Mouse (Mus musculus) neutrophil, adult 5-6 weeks (primary cell): ENCODE data around the gene Vmn2r44. TPM values are rescaled to one million over a fixed set of nuclear protein-coding genes. Genes with fewer than 3 reads are reported as not detected.
"Not testable (repeated sequence)": the region's sequence is repeated elsewhere in the genome, so short reads cannot be mapped to it uniquely, and the experiment has no call there.

Source experiments
- ATAC-seq: fragments of 151-379, 151-347 bp; 2 replicates; pipeline ENCODE4 v1.8.0; 2017; ENCODE audit warnings: mild to moderate bottlenecking, moderate TSS enrichment; ENCODE audit not compliant: insufficient number of reproducible peaks, poor library complexity, low FRiP score, severe bottlenecking; ENCODE audit errors: extremely low read depth
- total RNA-seq: library from RNA; stranded (forward); fragments of 200-1000 nt; gene quantifications from 2 replicates; pipeline ENCODE4 v1.2.3, GENCODE M21; 2017

Gene Vmn2r44
- 0.12 TPM in 1 of 2 replicates, not detected in the other for total RNA-seq

DNA sequence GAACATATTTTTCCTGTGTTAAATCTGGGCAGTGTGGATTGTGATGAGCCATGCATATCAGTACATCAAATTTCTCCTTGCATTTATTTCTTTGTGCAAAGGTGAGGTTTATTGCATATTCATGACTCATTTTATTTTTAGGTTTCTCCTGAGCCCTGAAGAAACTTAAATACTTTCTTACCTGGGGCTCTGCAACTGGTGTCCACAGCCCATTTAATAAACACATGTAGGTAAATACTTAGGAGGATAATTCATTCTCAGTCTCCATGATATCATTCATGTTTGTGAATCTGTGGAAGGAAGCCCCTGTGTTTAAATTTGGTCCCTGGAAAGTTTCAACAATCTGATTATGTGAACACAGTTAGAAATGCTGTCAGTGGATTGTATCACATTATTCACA is at the start of gene Vmn2r44:
Vmn2r44 (minus strand) TSS at position 101 of the 400 bp plus-strand sequence.
- not testable (repeated sequence) for ATAC-seq

DNA sequence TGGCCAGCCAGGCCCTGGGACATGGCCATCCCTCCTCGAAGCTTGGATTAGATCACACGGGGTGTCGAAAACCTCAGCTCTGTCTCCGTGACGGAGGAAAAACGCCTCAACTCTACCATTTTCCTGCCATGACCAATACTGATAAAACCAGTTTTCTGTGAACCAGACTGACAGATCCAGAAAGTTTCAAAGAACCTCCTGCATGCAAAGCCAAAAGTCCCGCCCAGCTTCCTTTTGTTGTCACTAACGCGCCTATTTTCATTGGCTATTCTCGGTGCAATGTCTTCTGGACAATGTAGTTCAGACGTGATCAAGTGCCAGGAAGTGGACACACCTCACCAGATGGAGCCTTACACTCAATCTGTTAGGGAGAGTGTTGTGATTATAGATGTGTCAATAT is 25.3 kb downstream of the Vmn2r44 start:
- not testable (repeated sequence) for ATAC-seq

Other genes with a start within 250 kb of the Vmn2r44 start
- gene Vmn2r41, start 221.7 kb downstream of the Vmn2r44 start, total RNA-seq = not detected in 2 replicates
- not detected in 2 replicates for gene Vmn2r42, start 183.0 kb downstream of the Vmn2r44 start, total RNA-seq
- 0.35 TPM in 1 of 2 replicates, not detected in the other for gene Vmn2r43, start 122.7 kb downstream of the Vmn2r44 start, total RNA-seq
- gene Vmn2r45, start 105.7 kb upstream of the Vmn2r44 start, total RNA-seq = not detected in 2 replicates